Mouse (Mus musculus): Measurements from ENCODE around the gene Galnt12. TPM values are rescaled to one million over a fixed set of nuclear protein-coding genes. Genes with fewer than 3 reads are reported as not detected.
"Not testable (repeated sequence)": the region's sequence is repeated elsewhere in the genome, so short reads cannot be mapped to it uniquely, and the experiment has no call there.

Gene Galnt12
- polyA plus RNA-seq, 1 experiment from 2014 or later = 19.2 TPM

- no peaks in the 10 kb centered on the region for H3K9me3 ChIP-seq (ENCODE audit: control insufficient read depth)
Measured at GRCm38 (mm10) chr4:47050642-47051381, 40.9 kb upstream of the Galnt12 start.

DNA sequence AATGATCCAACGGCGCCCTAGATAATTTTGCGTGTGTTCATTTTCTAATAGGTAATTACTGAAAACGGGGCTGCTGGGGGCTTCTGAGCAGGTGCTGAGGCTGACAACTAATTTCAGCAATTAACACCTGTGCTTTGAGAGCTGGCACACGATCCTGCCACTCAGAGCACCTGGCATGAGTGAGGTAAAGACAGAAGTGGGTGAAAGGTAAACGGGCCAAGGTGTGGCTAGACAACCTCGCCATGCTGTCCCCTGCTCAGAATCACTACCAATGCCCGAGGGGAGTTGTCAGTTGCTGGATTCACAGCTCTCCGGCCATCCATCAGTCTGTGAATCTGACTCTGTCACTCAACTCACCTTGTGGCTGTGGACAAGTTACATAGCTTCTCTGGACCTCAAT is 39.8 kb upstream of the Galnt12 start:
- peak; percentile 46 for ATAC-seq
- H3K4me3 ChIP-seq (ENCODE audit: low read depth, low read length) = no peak overlapping the region
- H3K4me2 ChIP-seq (replicated peaks; ENCODE audit: low read depth) = no peak overlapping the region
- no peaks in the 10 kb centered on the region for H3K9me3 ChIP-seq (ENCODE audit: control insufficient read depth)
- H3K9ac ChIP-seq (ENCODE audit: low read depth, low read length) = no peak overlapping the region
- TF ChIP-seq CTCF (IDR thresholded peaks at IDR 0.05; ENCODE audit: low read depth) = no peak
- H3K36me3 ChIP-seq (ENCODE audit: control insufficient read depth, insufficient read depth) = no peaks in the 10 kb centered on the region
- 0 out of 2 replicates have a peak, but pooled peaks cover 2% of the 10 kb centered on the region for H3K4me1 ChIP-seq (replicated peaks; ENCODE audit: control insufficient read depth, insufficient read depth, low read length)
- WGBS = 47% methylated on average over 9 of the region's 9 CpGs
- no peak overlapping the region for H3K27ac ChIP-seq (ENCODE audit: low read depth, low read length)
- H3K27me3 ChIP-seq (replicated peaks; ENCODE audit: control insufficient read depth, insufficient read depth, low read length) = peaks cover 6% of the 10 kb centered on the region; the same call in 1 of the 2 replicates

More at GRCm38 (mm10) chr4:47050642-47051381, 40.9 kb upstream of the Galnt12 start:
- Histone ChIP-seq H3K4me3 (ENCODE audit: low read depth, low read length) (no peak overlapping the region), H3K4me2 (replicated peaks; ENCODE audit: low read depth) (no peak overlapping the region), H3K9ac (ENCODE audit: low read depth, low read length) (no peak overlapping the region), H3K4me1 (replicated peaks; ENCODE audit: control insufficient read depth, insufficient read depth, low read length) (0 out of 2 replicates have a peak, but pooled peaks cover 2% of the 10 kb centered on the region), H3K36me3 (ENCODE audit: control insufficient read depth, insufficient read depth) (no peaks in the 10 kb centered on the region), H3K27ac (ENCODE audit: low read depth, low read length) (no peak overlapping the region), H3K27me3 (replicated peaks; ENCODE audit: control insufficient read depth, insufficient read depth, low read length) (no peaks in the 10 kb centered on the region)
- peak; percentile 59 for ATAC-seq
- TF ChIP-seq CTCF (IDR thresholded peaks at IDR 0.05; ENCODE audit: low read depth) = no peak
- 35% methylated on average over 8 of the region's 10 CpGs for WGBS

DNA sequence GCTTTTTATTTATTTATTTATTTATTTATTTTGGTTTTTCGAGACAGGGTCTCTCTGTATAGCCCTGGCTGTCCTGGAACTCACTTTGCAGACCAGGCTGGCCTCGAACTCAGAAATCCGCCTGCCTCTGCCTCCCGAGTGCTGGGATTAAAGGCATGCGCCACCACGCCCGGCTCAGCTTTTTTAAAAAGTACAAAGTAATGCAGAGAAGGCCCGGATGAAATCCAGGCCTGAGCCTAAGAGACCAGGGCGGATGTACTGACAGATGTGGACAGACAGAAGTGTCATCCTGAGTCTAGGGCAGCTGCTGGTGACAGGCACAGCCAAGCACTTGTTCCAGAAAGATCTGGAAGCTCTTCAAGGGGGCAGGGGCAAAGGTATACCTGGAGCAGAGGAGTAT is 36.5 kb upstream of the Galnt12 start:
- H3K4me2 ChIP-seq (replicated peaks; ENCODE audit: low read depth); H3K4me3 ChIP-seq (ENCODE audit: low read depth, low read length); H3K27ac ChIP-seq (ENCODE audit: low read depth, low read length); H3K27me3 ChIP-seq (replicated peaks; ENCODE audit: control insufficient read depth, insufficient read depth, low read length); ATAC-seq; H3K36me3 ChIP-seq (ENCODE audit: control insufficient read depth, insufficient read depth); H3K9me3 ChIP-seq (ENCODE audit: control insufficient read depth); H3K9ac ChIP-seq (ENCODE audit: low read depth, low read length); H3K4me1 ChIP-seq (replicated peaks; ENCODE audit: control insufficient read depth, insufficient read depth, low read length): not testable (repeated sequence)
- WGBS = 96% methylated on average over 9 of the region's 9 CpGs

GRCm38 (mm10) chr4:47055570-47056080 is 36.1 kb upstream of the Galnt12 start:
- Histone ChIP-seq H3K27me3 (replicated peaks; ENCODE audit: control insufficient read depth, insufficient read depth, low read length) (peaks cover 8% of the 10 kb centered on the region; the same call in 1 of the 2 replicates), H3K36me3 (ENCODE audit: control insufficient read depth, insufficient read depth) (no peaks in the 10 kb centered on the region), H3K9ac (ENCODE audit: low read depth, low read length) (no peak overlapping the region), H3K4me3 (ENCODE audit: low read depth, low read length) (no peak overlapping the region), H3K4me1 (replicated peaks; ENCODE audit: control insufficient read depth, insufficient read depth, low read length) (no peaks in the 10 kb centered on the region), H3K9me3 (ENCODE audit: control insufficient read depth) (no peaks in the 10 kb centered on the region), H3K27ac (ENCODE audit: low read depth, low read length) (no peak overlapping the region), H3K4me2 (replicated peaks; ENCODE audit: low read depth) (no peak overlapping the region)
- WGBS = 97% methylated on average over 6 of the region's 6 CpGs
- ATAC-seq = no peak
- no peak for TF ChIP-seq CTCF (IDR thresholded peaks at IDR 0.05; ENCODE audit: low read depth)

- no peak for TF ChIP-seq CTCF (IDR thresholded peaks at IDR 0.05; ENCODE audit: low read depth)
- H3K4me2 ChIP-seq (replicated peaks; ENCODE audit: low read depth) = peak within 1 kb of the TSS; percentile 94
- H3K36me3 ChIP-seq (ENCODE audit: control insufficient read depth, insufficient read depth) = no peaks in the 10 kb centered on the region
- peak within 1 kb of the TSS; percentile 70 for H3K9ac ChIP-seq (ENCODE audit: low read depth, low read length)
- under 1% methylated on average over 75 of the region's 86 CpGs for WGBS
- peak within 1 kb of the TSS; percentile 72 for H3K4me3 ChIP-seq (ENCODE audit: low read depth, low read length)
- H3K4me1 ChIP-seq (replicated peaks; ENCODE audit: control insufficient read depth, insufficient read depth, low read length) = no peaks in the 10 kb centered on the region
- peaks cover 8% of the 10 kb centered on the region; the same call in 1 of the 2 replicates for H3K27me3 ChIP-seq (replicated peaks; ENCODE audit: control insufficient read depth, insufficient read depth, low read length)
- peak; percentile 81 for ATAC-seq
- no peaks in the 10 kb centered on the region for H3K9me3 ChIP-seq (ENCODE audit: control insufficient read depth)
- H3K27ac ChIP-seq (ENCODE audit: low read depth, low read length) = no peak within 1 kb of the TSS; the same call in 1 of the 2 replicates
Measured at GRCm38 (mm10) chr4:47056791-47057509, 34.8 kb upstream of the Galnt12 start, which contains the start of gene Anks6. Anks6 (minus strand) TSS chr4:47057427.
